Mouse (Mus musculus) midbrain, postnatal 0 days (tissue): ENCODE measurements around the gene Cdh4. TPM values are rescaled to one million over a fixed set of nuclear protein-coding genes. Genes with fewer than 3 reads are reported as not detected.

Experiments
- ATAC-seq: fragments of 200-750 bp; cut with Nextera tagmentation; 2 replicates; pipeline ENCODE4 v1.8.0; 2017; ENCODE audit warnings: moderate number of reproducible peaks, mild to moderate bottlenecking, moderate TSS enrichment, moderate library complexity; ENCODE audit not compliant: low FRiP score
- DNase-seq: peaks from one replicate; pipeline ENCODE4 v3.0.0-alpha.2; 2015; ENCODE audit warnings: low spot score
- H3K27ac ChIP-seq: fragments of 300-500 bp; sonication (generic); 2 replicates; pipeline ENCODE4 v1.5.1; 2014; ENCODE audit warnings: low read depth, mild to moderate bottlenecking, low read length, mixed read lengths
- H3K27me3 ChIP-seq: fragments of 300-500 bp; sonication (generic); 2 replicates; pipeline ENCODE4 v1.6.1; 2014; ENCODE audit warnings: low read length, control low read depth, mixed read lengths; ENCODE audit not compliant: insufficient read depth
- H3K36me3 ChIP-seq: fragments of 300-500 bp; sonication (generic); 2 replicates; pipeline ENCODE4 v1.6.1; 2014; ENCODE audit warnings: low read length, control low read depth, mixed read lengths; ENCODE audit not compliant: insufficient read depth
- H3K4me1 ChIP-seq: fragments of 300-500 bp; sonication (generic); 2 replicates; pipeline ENCODE4 v1.6.1; 2014; ENCODE audit warnings: mild to moderate bottlenecking, control low read depth, antibody characterized with exemption, low read length, mixed read lengths; ENCODE audit not compliant: insufficient read depth
- H3K4me2 ChIP-seq: fragments of 300-500 bp; sonication (generic); 2 replicates; pipeline ENCODE4 v1.6.1; 2014; ENCODE audit warnings: low read depth, mild to moderate bottlenecking, low read length, mixed read lengths; ENCODE audit not compliant: poor library complexity, severe bottlenecking
- H3K4me3 ChIP-seq: fragments of 300-500 bp; sonication (generic); 2 replicates; pipeline ENCODE4 v1.5.1; 2014; ENCODE audit warnings: low read depth, mild to moderate bottlenecking, low read length, moderate library complexity
- H3K9ac ChIP-seq: fragments of 300-500 bp; sonication (generic); replicated peaks from 2 replicates; pipeline ENCODE4 v1.6.1; 2014; ENCODE audit warnings: mild to moderate bottlenecking, low read length, moderate library complexity, mixed read lengths; ENCODE audit not compliant: poor library complexity, severe bottlenecking
- H3K9me3 ChIP-seq: fragments of 300-500 bp; sonication (generic); 2 replicates; pipeline ENCODE4 v1.6.1; 2016; ENCODE audit warnings: low read length, control low read depth
- CTCF ChIP-seq: IDR thresholded peaks from 2 replicates; pipeline ENCODE4 v1.5.1; 2016; ENCODE audit warnings: antibody characterized with exemption, mild to moderate bottlenecking
- WGBS: fragments of 180-500 bp; shearing (Covaris S2); extraction: QIAGEN DNeasy Blood & Tissue Kit; methylation state at CpG from one replicate; pipeline ENCODE4 v1.1.7; 2014; 5-methylcytosine and 5-hydroxymethylcytosine counted together
- polyA plus RNA-seq: library from polyadenylated mRNA; unstranded; fragments of >200 nt; fragmentation: Nextera tagmentation; extraction: Ambion mirVana; gene quantifications from 2 replicates; pipeline ENCODE4 v1.2.1, GENCODE M21; 2015
- total RNA-seq: library from RNA; depleted of rRNA; stranded (reverse); fragments of >200 nt; gene quantifications from 2 replicates; pipeline ENCODE4 v1.2.3, GENCODE M21; 2014

The Cdh4 gene
- total and polyA plus RNA-seq, 2 experiments from 2014 or later: 64.9 to 86.6 TPM

- Histone ChIP-seq H3K9me3 (no peaks in the 10 kb centered on the region), H3K27ac (peak overlapping the region; percentile 26; the same call in 1 of the 2 replicates), H3K4me3 (no peak overlapping the region), H3K36me3 (no peaks in the 10 kb centered on the region), H3K4me2 (no peak overlapping the region), H3K27me3 (no peaks in the 10 kb centered on the region), H3K4me1 (no peaks in the 10 kb centered on the region), H3K9ac (no peak overlapping the region)
- ATAC-seq (no peak), DNase-seq (peak; percentile 44)
- 74% methylated on average over 12 of the region's 12 CpGs for WGBS
- no peak for TF ChIP-seq CTCF
Observed at GRCm38 (mm10) chr2:179795452-179795851, 353.2 kb downstream of the Cdh4 start.

- Histone ChIP-seq H3K27me3 (no peaks in the 10 kb centered on the region), H3K4me2 (no peak overlapping the region), H3K9me3 (no peaks in the 10 kb centered on the region), H3K27ac (no peak overlapping the region), H3K4me1 (no peaks in the 10 kb centered on the region), H3K36me3 (no peaks in the 10 kb centered on the region), H3K4me3 (no peak overlapping the region), H3K9ac (no peak overlapping the region)
- no peak for ATAC-seq
- DNase-seq: peak; percentile 72
- WGBS: 63% methylated on average over 19 of the region's 19 CpGs
- 0 out of 2 replicates have a peak, but pooled peaks have one; percentile 1 for TF ChIP-seq CTCF
Observed at GRCm38 (mm10) chr2:179799906-179800532, 357.8 kb downstream of the Cdh4 start.

- Histone ChIP-seq H3K9ac (no peak overlapping the region), H3K4me2 (no peak overlapping the region), H3K27me3 (no peaks in the 10 kb centered on the region), H3K9me3 (no peaks in the 10 kb centered on the region), H3K27ac (no peak overlapping the region), H3K36me3 (no peaks in the 10 kb centered on the region), H3K4me3 (no peak overlapping the region), H3K4me1 (no peaks in the 10 kb centered on the region)
- 58% methylated on average over 7 of the region's 7 CpGs for WGBS
- DNase-seq: no peak
- no peak for TF ChIP-seq CTCF
- no peak for ATAC-seq
Observed at GRCm38 (mm10) chr2:179801042-179801441, 358.8 kb downstream of the Cdh4 start.

GRCm38 (mm10) chr2:179802411-179802810, 360.2 kb downstream of the Cdh4 start:
- 90% methylated on average over 1 of the region's 1 CpGs for WGBS
- H3K4me3 ChIP-seq: no peak overlapping the region
- DNase-seq: no peak
- H3K4me2 ChIP-seq: no peak overlapping the region
- no peak for TF ChIP-seq CTCF
- H3K4me1 ChIP-seq: no peaks in the 10 kb centered on the region
- H3K36me3 ChIP-seq: no peaks in the 10 kb centered on the region
- H3K9ac ChIP-seq: no peak overlapping the region
- no peaks in the 10 kb centered on the region for H3K9me3 ChIP-seq
- H3K27me3 ChIP-seq: no peaks in the 10 kb centered on the region
- H3K27ac ChIP-seq: no peak overlapping the region
- ATAC-seq: no peak

- no peak for ATAC-seq
- no peak overlapping the region for H3K9ac ChIP-seq
- H3K9me3 ChIP-seq: no peaks in the 10 kb centered on the region
- TF ChIP-seq CTCF: no peak
- H3K27me3 ChIP-seq: no peaks in the 10 kb centered on the region
- DNase-seq: no peak
- no peak overlapping the region for H3K27ac ChIP-seq
- peaks cover 3% of the 10 kb centered on the region; the same call in 1 of the 2 replicates for H3K4me1 ChIP-seq
- no peak overlapping the region for H3K4me2 ChIP-seq
- no peak overlapping the region for H3K4me3 ChIP-seq
- no peaks in the 10 kb centered on the region for H3K36me3 ChIP-seq
- WGBS: 79% methylated on average over 5 of the region's 5 CpGs
Observed at GRCm38 (mm10) chr2:179811086-179811485, 368.9 kb downstream of the Cdh4 start.

DNA sequence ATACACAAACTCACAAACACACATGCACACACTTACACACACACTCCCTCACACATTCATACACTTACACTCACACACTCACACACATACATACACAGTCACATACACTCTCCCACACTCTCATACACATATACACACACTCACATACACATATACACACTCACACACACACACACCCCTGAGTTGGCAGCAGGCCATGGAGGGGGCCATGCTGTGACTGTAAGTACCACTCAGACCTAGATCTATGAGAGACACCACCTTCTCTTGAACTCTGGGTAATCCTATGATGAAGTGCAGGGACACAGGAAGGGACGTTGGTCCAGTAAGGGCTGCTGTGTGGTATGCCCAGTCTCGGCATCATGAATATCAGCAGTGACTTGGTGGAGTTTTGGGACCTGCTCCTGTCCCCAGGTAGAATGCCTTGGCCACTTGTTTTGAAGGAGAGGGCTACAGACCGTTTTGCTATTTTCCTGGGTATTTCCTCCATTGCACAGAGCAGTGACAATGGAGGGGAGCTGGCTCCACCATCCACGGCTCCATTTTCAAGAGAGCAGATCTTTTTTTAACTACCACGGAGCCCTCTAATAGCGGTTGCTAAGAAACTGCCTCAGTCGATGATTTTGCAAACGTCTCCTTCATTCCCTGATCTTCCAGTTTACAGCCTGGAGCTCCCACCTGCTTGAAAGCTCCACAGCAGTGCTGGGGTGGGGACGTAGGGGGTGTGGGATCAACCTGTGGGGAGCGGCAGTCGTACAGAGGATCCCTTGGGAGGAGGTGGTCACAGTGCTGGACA, 371.0 kb downstream of the Cdh4 start:
- WGBS: 44% methylated on average over 11 of the region's 11 CpGs
- DNase-seq: peak; percentile 53
- H3K9ac ChIP-seq: no peak overlapping the region

More for the DNA sequence above, 371.0 kb downstream of the Cdh4 start:
- peaks cover 3% of the 10 kb centered on the region; the same call in 1 of the 2 replicates for H3K4me1 ChIP-seq
- H3K9me3 ChIP-seq: no peaks in the 10 kb centered on the region
- no peak overlapping the region for H3K4me3 ChIP-seq
- TF ChIP-seq CTCF: no peak
- ATAC-seq: peak; percentile 14; the same call in 1 of the 2 replicates
- H3K27ac ChIP-seq: peak overlapping the region; percentile 38; the same call in 1 of the 2 replicates
- H3K27me3 ChIP-seq: no peaks in the 10 kb centered on the region
- no peak overlapping the region for H3K4me2 ChIP-seq
- no peaks in the 10 kb centered on the region for H3K36me3 ChIP-seq
